Mouse (Mus musculus) embryonic fibroblast, embryonic 13.5 days (primary cell): ENCODE results near the gene Ppia. TPM values are rescaled to one million over a fixed set of nuclear protein-coding genes. Genes with fewer than 3 reads are reported as not detected.
"Not testable (repeated sequence)": the region's sequence is repeated elsewhere in the genome, so short reads cannot be mapped to it uniquely, and the experiment has no call there.

Experiments used
- H3K27ac ChIP-seq: 2 replicates; pipeline ENCODE4 v1.5.1; 2012; ENCODE audit warnings: low read length, control low read depth, inconsistent platforms; ENCODE audit not compliant: insufficient read depth
- H3K4me1 ChIP-seq: 2 replicates; pipeline ENCODE4 v1.6.1; 2011; ENCODE audit warnings: low read length; ENCODE audit not compliant: control insufficient read depth, insufficient read depth
- H3K4me3 ChIP-seq: 2 replicates; pipeline ENCODE4 v1.5.1; 2011; ENCODE audit warnings: mild to moderate bottlenecking, control low read depth, low read length; ENCODE audit not compliant: insufficient read depth
- CTCF ChIP-seq: IDR thresholded peaks from 2 replicates; pipeline ENCODE4 v1.5.1; 2011; ENCODE audit warnings: mild to moderate bottlenecking, control low read depth, low read length, moderate library complexity, borderline replicate concordance; ENCODE audit not compliant: insufficient read depth
- POLR2A ChIP-seq: IDR thresholded peaks from 2 replicates; pipeline ENCODE4 v1.6.1; 2011; ENCODE audit warnings: low read depth, mild to moderate bottlenecking, control low read depth, low read length, moderate library complexity
- polyA plus RNA-seq: library from polyadenylated mRNA; stranded (reverse); fragments of >200 nt; gene quantifications from 2 replicates; pipeline ENCODE4 v1.2.4, GENCODE M21; 2011; ENCODE audit warnings: low read depth; ENCODE audit not compliant: missing spikeins, insufficient read length

The Ppia gene
- polyA plus RNA-seq, 1 experiment, result 2,412 TPM

GRCm38 (mm10) chr11:6403830-6404405 lies 11.3 kb upstream of the Ppia start:
- Histone ChIP-seq H3K27ac (no peak overlapping the region), H3K4me1 (peaks cover 8% of the 10 kb centered on the region), H3K4me3 (no peak overlapping the region)
- TF ChIP-seq CTCF (no peak), POLR2A (no peak)

GRCm38 (mm10) chr11:6404699-6405566 lies 10.3 kb upstream of the Ppia start:
- TF ChIP-seq POLR2A (no peak), CTCF (no peak)
- H3K4me1 ChIP-seq, result peaks cover 8% of the 10 kb centered on the region
- H3K4me3 ChIP-seq, result no peak overlapping the region
- no peak overlapping the region for H3K27ac ChIP-seq

- TF ChIP-seq CTCF, result no peak
- TF ChIP-seq POLR2A, result no peak
- peak overlapping the region; percentile 41; the same call in 1 of the 2 replicates for H3K27ac ChIP-seq
- H3K4me3 ChIP-seq, result no peak overlapping the region
- H3K4me1 ChIP-seq, result peaks cover 8% of the 10 kb centered on the region
Observed at GRCm38 (mm10) chr11:6405591-6406081, 9.6 kb upstream of the Ppia start.

- no peak for TF ChIP-seq POLR2A
- TF ChIP-seq CTCF, result no peak
- H3K4me3 ChIP-seq, result no peak overlapping the region
- H3K4me1 ChIP-seq, result peaks cover 8% of the 10 kb centered on the region
- H3K27ac ChIP-seq, result peak overlapping the region; percentile 41
Observed at GRCm38 (mm10) chr11:6406251-6407161, 8.7 kb upstream of the Ppia start.

- Histone ChIP-seq H3K4me3 (no peak overlapping the region), H3K4me1 (peaks cover 8% of the 10 kb centered on the region), H3K27ac (no peak overlapping the region)
- no peak for TF ChIP-seq POLR2A
- no peak for TF ChIP-seq CTCF
Observed at GRCm38 (mm10) chr11:6407162-6407621, 8.1 kb upstream of the Ppia start.

- Histone ChIP-seq H3K4me3 (no peak overlapping the region), H3K4me1 (peaks cover 8% of the 10 kb centered on the region), H3K27ac (no peak overlapping the region)
- TF ChIP-seq CTCF, result no peak
- TF ChIP-seq POLR2A, result no peak
Observed at GRCm38 (mm10) chr11:6410050-6410602, 5.1 kb upstream of the Ppia start.

GRCm38 (mm10) chr11:6410755-6411154 lies 4.5 kb upstream of the Ppia start:
- not testable (repeated sequence) for H3K4me3 ChIP-seq, H3K4me1 ChIP-seq, H3K27ac ChIP-seq

- no peak overlapping the region for H3K27ac ChIP-seq
- peaks cover 2% of the 10 kb centered on the region; the same call in 1 of the 2 replicates for H3K4me1 ChIP-seq
- no peak for TF ChIP-seq POLR2A
- TF ChIP-seq CTCF, result peak; percentile 73
- no peak overlapping the region for H3K4me3 ChIP-seq
Observed at GRCm38 (mm10) chr11:6411684-6412083, 3.6 kb upstream of the Ppia start.

- Histone ChIP-seq H3K4me3 (no peak overlapping the region), H3K4me1 (no peaks in the 10 kb centered on the region), H3K27ac (no peak overlapping the region)
- TF ChIP-seq POLR2A (no peak), CTCF (no peak)
Observed at GRCm38 (mm10) chr11:6413264-6413663, 2.0 kb upstream of the Ppia start.
